Mouse (Mus musculus) heart, embryonic 15.5 days (tissue): ENCODE results near the gene Stfa3. TPM values are rescaled to one million over a fixed set of nuclear protein-coding genes. Genes with fewer than 3 reads are reported as not detected.

ENCODE experiments used
- ATAC-seq: fragments of 200-750 bp; cut with Nextera tagmentation; replicated peaks from 2 replicates; pipeline ENCODE4 v1.8.0; 2017; ENCODE audit warnings: low read depth, moderate TSS enrichment; ENCODE audit not compliant: insufficient number of reproducible peaks, insufficient read depth, low FRiP score
- H3K27ac ChIP-seq: fragments of 300-500 bp; sonication (generic); 2 replicates; pipeline ENCODE4 v1.5.1; 2015; ENCODE audit warnings: mild to moderate bottlenecking, inconsistent platforms
- H3K27me3 ChIP-seq: fragments of 300-500 bp; sonication (generic); 2 replicates; pipeline ENCODE4 v1.6.1; 2015; ENCODE audit warnings: inconsistent platforms
- H3K36me3 ChIP-seq: fragments of 300-500 bp; sonication (generic); 2 replicates; pipeline ENCODE4 v1.6.1; 2015; ENCODE audit warnings: mild to moderate bottlenecking, inconsistent platforms
- H3K4me1 ChIP-seq: fragments of 300-500 bp; sonication (generic); replicated peaks from 2 replicates; pipeline ENCODE4 v1.6.1; 2015; ENCODE audit warnings: inconsistent platforms
- H3K4me2 ChIP-seq: fragments of 300-500 bp; sonication (generic); 2 replicates; pipeline ENCODE4 v1.6.1; 2015; ENCODE audit warnings: inconsistent platforms, mild to moderate bottlenecking, moderate library complexity
- H3K4me3 ChIP-seq: fragments of 300-500 bp; sonication (generic); 2 replicates; pipeline ENCODE4 v1.5.1; 2015; ENCODE audit warnings: mild to moderate bottlenecking, inconsistent platforms
- H3K9ac ChIP-seq: fragments of 300-500 bp; sonication (generic); 2 replicates; pipeline ENCODE4 v1.6.1; 2015; ENCODE audit warnings: mild to moderate bottlenecking, inconsistent platforms
- H3K9me3 ChIP-seq: fragments of 300-500 bp; sonication (generic); replicated peaks from 2 replicates; pipeline ENCODE4 v1.6.1; 2016; ENCODE audit warnings: inconsistent platforms
- WGBS: fragments of 180-500 bp; shearing (Covaris S2); methylation state at CpG from one replicate; pipeline ENCODE4 v1.1.7; 2015; ENCODE audit warnings: mixed read lengths; 5-methylcytosine and 5-hydroxymethylcytosine counted together
- polyA plus RNA-seq: library from polyadenylated mRNA; unstranded; fragments of >200 nt; fragmentation: Nextera tagmentation; extraction: Ambion mirVana; gene quantifications from 2 replicates; pipeline ENCODE4 v1.2.1, GENCODE M21; 2015

The Stfa3 gene
- 1.5 and 1.9 TPM in 2 replicates for polyA plus RNA-seq

- Histone ChIP-seq H3K4me2 (no peak within 1 kb of the TSS), H3K27me3 (no peaks in the 10 kb centered on the region), H3K9ac (no peak within 1 kb of the TSS), H3K4me1 (no peaks in the 10 kb centered on the region), H3K4me3 (no peak within 1 kb of the TSS), H3K36me3 (no peaks in the 10 kb centered on the region), H3K27ac (no peak within 1 kb of the TSS), H3K9me3 (no peaks in the 10 kb centered on the region)
- 69% methylated on average over 4 of the region's 4 CpGs for WGBS
- no peak for ATAC-seq
These were observed at the start of gene Stfa3 for GRCm38 (mm10) chr16:36455342-36455802. Gene Stfa3 (minus strand): TSS chr16:36455392.

- Histone ChIP-seq H3K4me3 (no peak overlapping the region), H3K4me2 (no peak overlapping the region), H3K36me3 (no peaks in the 10 kb centered on the region), H3K27me3 (no peaks in the 10 kb centered on the region), H3K9me3 (no peaks in the 10 kb centered on the region), H3K9ac (no peak overlapping the region), H3K27ac (no peak overlapping the region), H3K4me1 (no peaks in the 10 kb centered on the region)
- 67% methylated on average over 2 of the region's 2 CpGs for WGBS
- no peak for ATAC-seq
These were observed 47.1 kb upstream of the Stfa3 start for GRCm38 (mm10) chr16:36502286-36502685.

GRCm38 (mm10) chr16:36492420-36492819 lies 37.2 kb upstream of the Stfa3 start:
- ATAC-seq: no peak
- 96% methylated on average over 1 of the region's 1 CpGs for WGBS
- H3K9me3 ChIP-seq: no peaks in the 10 kb centered on the region

GRCm38 (mm10) chr16:36476866-36477265 lies 21.7 kb upstream of the Stfa3 start:
- WGBS: 60% methylated on average over 9 of the region's 9 CpGs

More at GRCm38 (mm10) chr16:36492420-36492819, 37.2 kb upstream of the Stfa3 start:
- H3K4me3 ChIP-seq: no peak overlapping the region
- no peak overlapping the region for H3K9ac ChIP-seq
- H3K27me3 ChIP-seq: no peaks in the 10 kb centered on the region
- no peak overlapping the region for H3K4me2 ChIP-seq
- no peak overlapping the region for H3K27ac ChIP-seq
- no peaks in the 10 kb centered on the region for H3K4me1 ChIP-seq
- H3K36me3 ChIP-seq: no peaks in the 10 kb centered on the region

GRCm38 (mm10) chr16:36475530-36475929 lies 20.3 kb upstream of the Stfa3 start:
- H3K27me3 ChIP-seq: no peaks in the 10 kb centered on the region

More at GRCm38 (mm10) chr16:36476866-36477265, 21.7 kb upstream of the Stfa3 start:
- H3K4me1 ChIP-seq: no peaks in the 10 kb centered on the region
- no peaks in the 10 kb centered on the region for H3K36me3 ChIP-seq
- no peaks in the 10 kb centered on the region for H3K27me3 ChIP-seq
- ATAC-seq: no peak
- no peak overlapping the region for H3K4me3 ChIP-seq
- no peaks in the 10 kb centered on the region for H3K9me3 ChIP-seq
- H3K9ac ChIP-seq: no peak overlapping the region
- no peak overlapping the region for H3K4me2 ChIP-seq
- H3K27ac ChIP-seq: no peak overlapping the region

GRCm38 (mm10) chr16:36474849-36475248 lies 19.7 kb upstream of the Stfa3 start:
- H3K4me3 ChIP-seq: no peak overlapping the region
- no peak for ATAC-seq
- H3K36me3 ChIP-seq: no peaks in the 10 kb centered on the region
- H3K27ac ChIP-seq: no peak overlapping the region
- H3K4me2 ChIP-seq: no peak overlapping the region
- no peaks in the 10 kb centered on the region for H3K27me3 ChIP-seq
- no peak overlapping the region for H3K9ac ChIP-seq
- H3K4me1 ChIP-seq: no peaks in the 10 kb centered on the region
- no peaks in the 10 kb centered on the region for H3K9me3 ChIP-seq
- WGBS: 72% methylated on average over 2 of the region's 2 CpGs

More at GRCm38 (mm10) chr16:36475530-36475929, 20.3 kb upstream of the Stfa3 start:
- Histone ChIP-seq H3K9me3 (no peaks in the 10 kb centered on the region), H3K9ac (no peak overlapping the region), H3K36me3 (no peaks in the 10 kb centered on the region), H3K4me3 (no peak overlapping the region), H3K27ac (no peak overlapping the region), H3K4me2 (no peak overlapping the region), H3K4me1 (no peaks in the 10 kb centered on the region)
- no peak for ATAC-seq
- 88% methylated on average over 3 of the region's 3 CpGs for WGBS

GRCm38 (mm10) chr16:36473217-36474216 lies 18.3 kb upstream of the Stfa3 start:
- Histone ChIP-seq H3K9me3 (no peaks in the 10 kb centered on the region), H3K4me3 (no peak overlapping the region), H3K36me3 (no peaks in the 10 kb centered on the region), H3K27ac (no peak overlapping the region), H3K4me2 (no peak overlapping the region), H3K4me1 (no peaks in the 10 kb centered on the region), H3K9ac (no peak overlapping the region), H3K27me3 (no peaks in the 10 kb centered on the region)
- 42% methylated on average over 17 of the region's 17 CpGs for WGBS
- no peak for ATAC-seq

- Histone ChIP-seq H3K9me3 (no peaks in the 10 kb centered on the region), H3K4me2 (no peak overlapping the region), H3K27ac (no peak overlapping the region), H3K4me3 (no peak overlapping the region), H3K9ac (no peak overlapping the region), H3K36me3 (no peaks in the 10 kb centered on the region), H3K4me1 (no peaks in the 10 kb centered on the region), H3K27me3 (no peaks in the 10 kb centered on the region)
- ATAC-seq: no peak
- 57% methylated on average over 13 of the region's 13 CpGs for WGBS
These were observed 16.0 kb upstream of the Stfa3 start for GRCm38 (mm10) chr16:36471066-36471633.

- H3K4me2 ChIP-seq: no peak overlapping the region
- H3K9me3 ChIP-seq: no peaks in the 10 kb centered on the region
- ATAC-seq: no peak
- no peak overlapping the region for H3K4me3 ChIP-seq
- H3K4me1 ChIP-seq: no peaks in the 10 kb centered on the region
- H3K36me3 ChIP-seq: no peaks in the 10 kb centered on the region
- H3K27ac ChIP-seq: no peak overlapping the region
- no peaks in the 10 kb centered on the region for H3K27me3 ChIP-seq
- WGBS: 11% methylated on average over 2 of the region's 2 CpGs
- H3K9ac ChIP-seq: no peak overlapping the region
These were observed 14.8 kb upstream of the Stfa3 start for GRCm38 (mm10) chr16:36469955-36470478.

GRCm38 (mm10) chr16:36469367-36469766 lies 14.2 kb upstream of the Stfa3 start:
- 77% methylated on average over 9 of the region's 9 CpGs for WGBS
- H3K4me3 ChIP-seq: no peak overlapping the region
- no peak overlapping the region for H3K9ac ChIP-seq
- no peaks in the 10 kb centered on the region for H3K36me3 ChIP-seq
- H3K4me1 ChIP-seq: no peaks in the 10 kb centered on the region
- no peaks in the 10 kb centered on the region for H3K9me3 ChIP-seq
- H3K27ac ChIP-seq: no peak overlapping the region
- no peak for ATAC-seq
- no peak overlapping the region for H3K4me2 ChIP-seq
- no peaks in the 10 kb centered on the region for H3K27me3 ChIP-seq

GRCm38 (mm10) chr16:36468862-36469261 lies 13.7 kb upstream of the Stfa3 start:
- 64% methylated on average over 4 of the region's 4 CpGs for WGBS
- ATAC-seq: no peak
- Histone ChIP-seq H3K9ac (no peak overlapping the region), H3K27me3 (no peaks in the 10 kb centered on the region), H3K27ac (no peak overlapping the region), H3K4me2 (no peak overlapping the region), H3K4me1 (no peaks in the 10 kb centered on the region), H3K36me3 (no peaks in the 10 kb centered on the region), H3K4me3 (no peak overlapping the region), H3K9me3 (no peaks in the 10 kb centered on the region)
